24 mouse cellular contexts compared by ENCODE assay signal in the genomic region with DNA sequence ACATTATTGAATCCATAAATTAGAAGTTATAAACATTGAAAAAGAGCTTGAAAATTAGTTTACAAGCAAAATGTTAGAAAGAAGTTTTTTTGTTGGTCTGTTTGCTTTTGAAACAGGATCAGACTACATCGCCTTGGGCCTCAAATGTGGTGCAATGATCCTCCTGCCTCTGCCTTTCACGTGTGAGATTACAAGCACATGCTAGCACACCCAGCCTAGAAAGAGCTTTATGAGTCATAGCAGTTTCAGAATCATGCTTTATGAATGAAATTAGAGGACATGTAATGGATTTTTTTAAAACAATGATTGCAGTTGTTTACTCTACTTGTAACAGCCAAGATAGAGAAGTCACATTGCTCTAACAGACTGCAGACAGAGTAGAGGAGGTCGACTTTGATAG.
"Had no signal": no experiment of that assay in that cellular context is flagged by ENCODE, and none has a peak within 500 bp of the region (broad histone marks: within the 10 kb centered on the region; RNA-seq: fewer than 3 reads in every experiment).

No protein-coding gene starts in this region.

- H3K9me3 ChIP-seq: heart, embryonic 13.5 days; heart, embryonic 15.5 days; hindbrain, embryonic 10.5 days; hindbrain, embryonic 12.5 days; intestine, embryonic 15.5 days; limb, embryonic 13.5 days; limb, embryonic 15.5 days; liver, embryonic 12.5 days had no signal

- ATAC-seq: hindbrain, embryonic 16.5 days; inflammation-experienced regulatory T-cells, adult 6 months; intestine, embryonic 15.5 days; liver, embryonic 12.5 days had no signal

- DNase-seq: gastrocnemius, postnatal 14 days; heart, adult 2 months; heart, postnatal 4 days; kidney, adult 18-20 months; kidney, adult 8-10 months; kidney, postnatal 10 days; kidney, postnatal 25 days; kidney, postnatal 4 days; layer of hippocampus, postnatal 36 days; left cerebral cortex, postnatal 4 days had no signal

- H3K27ac ChIP-seq: heart, adult 2 months; hindbrain, embryonic 10.5 days; hindbrain, embryonic 12.5 days; hindbrain, embryonic 14.5 days; intestine, embryonic 15.5 days; layer of hippocampus, adult 2 months; limb, embryonic 13.5 days; limb, embryonic 15.5 days; liver, embryonic 12.5 days; liver, embryonic 14.5 days had no signal

- H3K4me3 ChIP-seq: heart, adult 2 months; heart, embryonic 13.5 days; heart, embryonic 15.5 days; hindbrain, embryonic 10.5 days; hindbrain, embryonic 12.5 days; intestine, embryonic 15.5 days; layer of hippocampus, adult 2 months; limb, embryonic 13.5 days; limb, embryonic 15.5 days; liver, embryonic 12.5 days had no signal

- H3K9ac ChIP-seq: heart, embryonic 15.5 days; hindbrain, embryonic 12.5 days; hindbrain, embryonic 14.5 days; intestine, embryonic 15.5 days; limb, embryonic 13.5 days; limb, embryonic 15.5 days; liver, embryonic 12.5 days; liver, embryonic 14.5 days had no signal

- H3K27me3 ChIP-seq: heart, embryonic 13.5 days; heart, embryonic 15.5 days; hindbrain, embryonic 12.5 days; intestine, embryonic 15.5 days; limb, embryonic 13.5 days; limb, embryonic 15.5 days; liver, embryonic 12.5 days had no signal

- H3K4me1 ChIP-seq: hindbrain, embryonic 10.5 days; hindbrain, embryonic 12.5 days; intestine, embryonic 15.5 days; limb, embryonic 13.5 days; limb, embryonic 15.5 days; liver, embryonic 12.5 days had no signal

- H3K4me2 ChIP-seq: heart, embryonic 11.5 days; heart, embryonic 15.5 days; hindbrain, embryonic 12.5 days; hindbrain, embryonic 14.5 days; intestine, embryonic 15.5 days; limb, embryonic 13.5 days; limb, embryonic 15.5 days; liver, embryonic 12.5 days had no signal
